Mouse (Mus musculus): ENCODE measurements around the gene Mog.

GRCm38 (mm10) chr17:37072730-37073276, 49.6 kb upstream of the Mog start:
- no peak for TF ChIP-seq CTCF (conservative IDR thresholded peaks at IDR 0.05 in 1 of 2, IDR thresholded peaks at IDR 0.05 in 1 of 2; ENCODE audit: low read depth in 2 of 2, low read length in 2 of 2)
- TF ChIP-seq TCF12 (IDR thresholded peaks at IDR 0.05; ENCODE audit: low read depth, low read length) = no peak
- TF ChIP-seq POLR2A (IDR thresholded peaks at IDR 0.05; ENCODE audit: low read depth, low read length) = no peak
